Mouse (Mus musculus): Measurements from ENCODE around the gene Mt3. TPM values are rescaled to one million over a fixed set of nuclear protein-coding genes. Genes with fewer than 3 reads are reported as not detected.

Gene Mt3
- polyA plus RNA-seq, 1 experiment: 158 TPM

GRCm38 (mm10) chr8:94189275-94190031, 37.0 kb downstream of the Mt3 start:
- DNase-seq (ENCODE audit: low read depth): peak; percentile 84
- TF ChIP-seq POLR2A (IDR thresholded peaks at IDR 0.05; ENCODE audit: borderline replicate concordance, extremely low read depth, insufficient read depth, insufficient read length, poor library complexity, severe bottlenecking) (no peak), CTCF (IDR thresholded peaks at IDR 0.05; ENCODE audit: borderline replicate concordance, extremely low read depth, insufficient read depth, insufficient read length) (no peak)

GRCm38 (mm10) chr8:94191101-94191691, 38.8 kb downstream of the Mt3 start:
- TF ChIP-seq CTCF (IDR thresholded peaks at IDR 0.05; ENCODE audit: borderline replicate concordance, extremely low read depth, insufficient read depth, insufficient read length) (no peak), POLR2A (IDR thresholded peaks at IDR 0.05; ENCODE audit: borderline replicate concordance, extremely low read depth, insufficient read depth, insufficient read length, poor library complexity, severe bottlenecking) (no peak)

GRCm38 (mm10) chr8:94192926-94193325, 40.5 kb downstream of the Mt3 start:
- TF ChIP-seq CTCF (IDR thresholded peaks at IDR 0.05; ENCODE audit: borderline replicate concordance, extremely low read depth, insufficient read depth, insufficient read length) (no peak), POLR2A (IDR thresholded peaks at IDR 0.05; ENCODE audit: borderline replicate concordance, extremely low read depth, insufficient read depth, insufficient read length, poor library complexity, severe bottlenecking) (no peak)
- DNase-seq (ENCODE audit: low read depth): peak; percentile 70

More at GRCm38 (mm10) chr8:94191101-94191691, 38.8 kb downstream of the Mt3 start:
- DNase-seq (ENCODE audit: low read depth): peak; percentile 23

- TF ChIP-seq CTCF (IDR thresholded peaks at IDR 0.05; ENCODE audit: borderline replicate concordance, extremely low read depth, insufficient read depth, insufficient read length) (no peak), POLR2A (IDR thresholded peaks at IDR 0.05; ENCODE audit: borderline replicate concordance, extremely low read depth, insufficient read depth, insufficient read length, poor library complexity, severe bottlenecking) (no peak)
- no peak for DNase-seq (ENCODE audit: low read depth)
Measured at GRCm38 (mm10) chr8:94194591-94195223, 42.3 kb downstream of the Mt3 start.

- peak; percentile 82; the same call in 1 of the 2 replicates for TF ChIP-seq CTCF (IDR thresholded peaks at IDR 0.05; ENCODE audit: borderline replicate concordance, extremely low read depth, insufficient read depth, insufficient read length)
- no peak for TF ChIP-seq POLR2A (IDR thresholded peaks at IDR 0.05; ENCODE audit: borderline replicate concordance, extremely low read depth, insufficient read depth, insufficient read length, poor library complexity, severe bottlenecking)
- peak; percentile 90 for DNase-seq (ENCODE audit: low read depth)
Measured at GRCm38 (mm10) chr8:94199202-94199869, 46.9 kb downstream of the Mt3 start.

Other genes with a start within 250 kb of the Mt3 start
- 94.9 and 112 TPM in 2 replicates for gene Amfr, start 139.8 kb upstream of the Mt3 start, polyA plus RNA-seq (2012; rRNA removed)
- gene Nudt21, start 115.6 kb upstream of the Mt3 start, polyA plus RNA-seq (2012; rRNA removed): 70.7 and 73.4 TPM in 2 replicates
- gene Ogfod1, start 115.4 kb upstream of the Mt3 start, polyA plus RNA-seq (2012; rRNA removed): 13.4 and 13.5 TPM in 2 replicates
- 55.5 and 62.9 TPM in 2 replicates for gene Bbs2, start 53.7 kb upstream of the Mt3 start, polyA plus RNA-seq (2012; rRNA removed)
- not detected in 2 replicates for gene Mt4, start 15.4 kb upstream of the Mt3 start, polyA plus RNA-seq (2012; rRNA removed)
- gene Mt2, start 20.1 kb downstream of the Mt3 start, polyA plus RNA-seq (2012; rRNA removed): 15.6 and 32.2 TPM in 2 replicates
- 38.9 and 76.5 TPM in 2 replicates for gene Mt1, start 26.5 kb downstream of the Mt3 start, polyA plus RNA-seq (2012; rRNA removed)
- gene Nup93, start 62.0 kb downstream of the Mt3 start, polyA plus RNA-seq (2012; rRNA removed): 54.7 and 61.0 TPM in 2 replicates
- 0.29 and 0.41 TPM in 2 replicates for gene Slc12a3, start 176.6 kb downstream of the Mt3 start, polyA plus RNA-seq (2012; rRNA removed)
- 56.0 and 69.9 TPM in 2 replicates for gene Herpud1, start 233.8 kb downstream of the Mt3 start, polyA plus RNA-seq (2012; rRNA removed)

Measured in brain, embryonic 14.5 days (tissue).